Mouse (Mus musculus): ENCODE measurements around the gene Ctsw.
"Not testable (repeated sequence)": the region's sequence is repeated elsewhere in the genome, so short reads cannot be mapped to it uniquely, and the experiment has no call there.

Gene Ctsw

DNA sequence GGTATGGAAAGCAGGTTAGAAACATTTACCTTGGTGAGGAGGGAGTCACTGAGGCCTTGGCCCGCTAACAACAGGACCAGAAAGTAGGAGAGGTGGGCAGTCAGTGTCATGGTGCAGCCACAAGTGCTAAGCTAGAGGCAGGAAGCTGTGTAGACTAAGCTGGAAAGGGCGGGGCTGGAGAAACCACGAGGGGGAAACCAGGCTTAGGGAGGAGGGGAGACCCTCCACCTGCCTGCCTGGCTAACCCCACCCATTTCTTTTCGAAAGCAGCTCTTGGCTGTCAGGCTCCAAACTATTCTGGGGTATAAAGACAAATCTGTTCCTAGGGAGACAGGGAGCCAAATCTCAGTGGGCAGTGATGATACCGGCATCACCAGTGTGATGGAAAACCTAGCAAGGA, at the start of gene Ctsw:
Ctsw (minus strand) TSS at position 134 of the 400 bp plus-strand sequence.
- DNase-seq (ENCODE audit: low read depth): peak; percentile 63

DNA sequence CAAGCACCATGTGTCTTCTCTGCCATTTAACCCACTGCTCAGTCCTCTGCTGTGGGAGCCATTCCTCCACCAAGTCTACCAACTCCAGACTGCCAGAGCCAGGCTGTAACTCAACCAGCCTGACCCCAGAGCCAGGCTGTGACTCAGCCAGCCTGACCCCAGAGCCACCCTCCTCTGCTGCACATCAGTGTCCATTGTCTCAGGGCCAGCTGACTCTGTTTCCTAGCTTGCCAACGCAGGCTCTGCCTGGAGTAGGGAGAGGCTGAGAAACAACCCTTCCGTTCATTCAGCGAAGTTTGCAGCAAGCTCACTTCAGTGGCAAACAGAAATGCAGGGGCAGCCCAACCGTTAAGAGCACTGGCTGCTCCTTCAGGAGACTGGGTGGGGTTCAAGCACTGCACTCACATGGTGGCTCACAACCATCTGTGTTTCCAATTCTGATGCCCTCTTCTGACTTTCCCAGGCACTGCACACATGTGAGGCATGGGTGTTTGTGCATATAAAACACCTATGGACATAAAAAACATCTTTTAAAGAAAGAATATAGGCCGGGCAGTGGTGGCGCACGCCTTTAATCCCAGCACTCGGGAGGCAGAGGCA, 48.7 kb upstream of the Ctsw start:
- no peak for DNase-seq (ENCODE audit: low read depth)

GRCm38 (mm10) chr19:5515840-5516777, 47.8 kb upstream of the Ctsw start:
- no peak for DNase-seq (ENCODE audit: low read depth)

DNA sequence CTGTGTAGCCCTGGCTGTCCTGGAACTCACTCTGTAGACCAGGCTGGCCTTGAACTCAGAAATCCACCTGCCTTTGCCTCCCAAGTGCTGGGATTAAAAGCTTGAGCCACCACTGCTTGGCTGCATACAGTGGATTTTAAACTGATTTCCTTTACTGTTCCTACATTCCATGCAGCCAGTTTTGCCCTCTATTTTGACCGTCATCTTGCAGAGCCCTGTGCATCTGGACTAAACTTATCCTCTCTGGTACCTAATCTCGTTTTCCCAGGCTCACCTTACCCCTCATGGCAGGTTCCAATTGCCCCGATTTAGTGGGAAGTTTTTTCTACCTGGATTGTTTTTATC, 44.7 kb upstream of the Ctsw start:
- no peak for DNase-seq (ENCODE audit: low read depth)

DNA sequence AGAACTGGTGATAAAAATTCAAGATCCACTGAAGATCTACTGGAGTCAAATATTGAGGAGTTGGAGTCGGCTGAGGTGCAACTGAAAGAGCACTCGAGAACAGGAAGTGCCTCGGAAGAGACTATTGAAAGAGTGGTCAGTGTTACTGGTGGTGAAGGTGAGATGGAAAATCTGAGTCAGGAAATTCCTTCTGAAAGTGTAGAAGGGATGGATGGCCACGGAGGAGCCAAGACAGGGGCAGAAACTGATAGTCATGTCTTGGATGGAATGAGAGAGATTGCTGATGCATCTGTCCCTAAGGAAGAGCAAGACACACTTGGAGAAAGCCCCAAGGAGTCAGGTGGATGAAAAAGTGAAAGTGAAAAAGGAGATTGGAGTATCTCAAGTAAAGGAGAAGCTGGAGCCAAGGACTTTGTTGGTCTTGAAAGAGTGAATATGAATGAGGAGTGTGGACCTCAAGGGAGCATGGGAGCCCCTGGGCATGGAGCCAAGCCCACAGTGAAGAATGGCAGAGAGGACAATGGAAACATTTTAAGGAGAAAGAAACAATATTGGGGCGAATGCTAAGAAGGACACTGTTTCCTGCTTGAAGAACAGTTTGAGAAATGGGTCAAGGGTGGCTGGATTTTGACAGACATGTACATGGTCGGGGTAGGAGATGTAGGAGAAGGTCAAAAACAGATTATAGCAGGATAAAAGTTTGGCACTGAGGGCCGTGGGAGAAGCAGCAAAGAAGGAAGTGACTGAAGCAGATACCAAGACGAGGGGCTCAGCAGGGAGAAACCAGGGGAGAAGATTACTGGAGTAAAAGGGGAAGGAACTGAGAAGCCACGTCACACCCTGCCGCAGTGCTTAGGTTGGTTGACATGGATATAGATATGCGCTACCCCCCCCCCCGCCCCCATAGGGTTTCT, 44.0 kb upstream of the Ctsw start:
- DNase-seq (ENCODE audit: low read depth): peak; percentile 43

GRCm38 (mm10) chr19:5511074-5511632, 42.8 kb upstream of the Ctsw start:
- DNase-seq (ENCODE audit: low read depth): no peak

- peak; percentile 96 for DNase-seq (ENCODE audit: low read depth)
Observed at GRCm38 (mm10) chr19:5510031-5511026, 42.0 kb upstream of the Ctsw start, which contains the start of gene Snx32. Snx32 (minus strand) TSS chr19:5510538.

DNA sequence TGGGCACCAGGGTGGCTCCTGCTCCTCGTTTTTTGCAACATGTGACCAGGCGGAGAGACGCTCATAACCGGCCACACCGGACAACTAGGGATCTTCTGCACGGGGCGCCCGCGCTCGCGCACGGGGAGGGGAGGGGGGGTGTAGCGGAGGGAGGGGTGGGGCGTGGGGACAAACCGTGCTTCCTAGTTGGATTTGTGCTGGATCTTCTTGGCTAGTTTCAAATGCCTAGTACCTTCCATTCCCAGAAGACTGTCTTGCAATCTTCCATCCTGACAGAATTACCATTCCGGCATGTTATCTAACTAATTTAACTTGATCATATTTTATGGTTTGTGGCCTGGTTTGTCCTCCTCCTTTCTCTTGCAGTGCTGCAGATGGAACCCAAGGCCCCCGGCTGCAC, 35.4 kb upstream of the Ctsw start, which contains the start of gene 1700020D05Rik:
1700020D05Rik (minus strand) TSS at position 101 of the 400 bp plus-strand sequence.
- DNase-seq (ENCODE audit: low read depth): no peak

- DNase-seq (ENCODE audit: low read depth): no peak
Observed at GRCm38 (mm10) chr19:5500330-5500875, 32.1 kb upstream of the Ctsw start.

DNA sequence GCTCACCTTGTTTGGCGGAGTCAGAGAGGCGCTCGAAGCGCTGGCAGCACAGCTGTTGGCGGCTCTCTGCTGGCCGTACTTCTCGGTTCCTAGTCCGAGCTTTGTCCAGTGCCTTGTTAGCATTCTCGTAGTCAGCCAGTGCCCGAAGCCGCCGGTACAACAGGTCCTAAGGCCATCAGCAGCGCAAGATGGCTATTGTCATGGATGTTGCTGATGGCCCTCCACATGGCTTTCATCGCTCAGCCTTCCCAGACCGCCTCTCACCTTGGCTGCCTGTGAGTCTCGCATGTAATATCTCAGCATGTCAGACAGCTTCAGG, 27.7 kb upstream of the Ctsw start:
- DNase-seq (ENCODE audit: low read depth): no peak

GRCm38 (mm10) chr19:5495353-5496051, 27.2 kb upstream of the Ctsw start:
- DNase-seq (ENCODE audit: low read depth): no peak

- no peak for DNase-seq (ENCODE audit: low read depth)
Observed at GRCm38 (mm10) chr19:5494314-5494713, 26.0 kb upstream of the Ctsw start.

DNA sequence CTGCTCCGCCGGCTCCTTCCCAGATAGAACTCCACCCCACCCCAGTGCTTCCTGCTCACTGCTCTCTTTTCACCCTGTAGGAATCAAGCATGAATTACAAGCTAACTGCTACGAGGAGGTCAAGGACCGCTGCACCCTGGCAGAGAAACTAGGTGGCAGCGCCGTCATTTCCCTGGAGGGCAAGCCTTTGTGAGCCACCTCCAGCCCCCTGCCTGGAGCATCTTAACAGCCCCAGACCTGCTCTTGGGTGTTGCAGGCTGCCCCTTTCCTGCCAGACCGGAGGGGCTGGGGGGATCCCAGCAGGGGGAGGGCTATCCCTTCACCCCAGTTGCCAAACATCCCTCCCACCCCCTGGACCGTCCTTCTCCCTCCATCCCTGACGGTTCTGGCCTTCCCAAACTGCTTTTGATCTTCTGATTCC, 25.0 kb upstream of the Ctsw start:
- not testable (repeated sequence) for DNase-seq (ENCODE audit: low read depth)

- DNase-seq (ENCODE audit: low read depth): no peak
Observed at GRCm38 (mm10) chr19:5492641-5493040, 24.3 kb upstream of the Ctsw start.

DNA sequence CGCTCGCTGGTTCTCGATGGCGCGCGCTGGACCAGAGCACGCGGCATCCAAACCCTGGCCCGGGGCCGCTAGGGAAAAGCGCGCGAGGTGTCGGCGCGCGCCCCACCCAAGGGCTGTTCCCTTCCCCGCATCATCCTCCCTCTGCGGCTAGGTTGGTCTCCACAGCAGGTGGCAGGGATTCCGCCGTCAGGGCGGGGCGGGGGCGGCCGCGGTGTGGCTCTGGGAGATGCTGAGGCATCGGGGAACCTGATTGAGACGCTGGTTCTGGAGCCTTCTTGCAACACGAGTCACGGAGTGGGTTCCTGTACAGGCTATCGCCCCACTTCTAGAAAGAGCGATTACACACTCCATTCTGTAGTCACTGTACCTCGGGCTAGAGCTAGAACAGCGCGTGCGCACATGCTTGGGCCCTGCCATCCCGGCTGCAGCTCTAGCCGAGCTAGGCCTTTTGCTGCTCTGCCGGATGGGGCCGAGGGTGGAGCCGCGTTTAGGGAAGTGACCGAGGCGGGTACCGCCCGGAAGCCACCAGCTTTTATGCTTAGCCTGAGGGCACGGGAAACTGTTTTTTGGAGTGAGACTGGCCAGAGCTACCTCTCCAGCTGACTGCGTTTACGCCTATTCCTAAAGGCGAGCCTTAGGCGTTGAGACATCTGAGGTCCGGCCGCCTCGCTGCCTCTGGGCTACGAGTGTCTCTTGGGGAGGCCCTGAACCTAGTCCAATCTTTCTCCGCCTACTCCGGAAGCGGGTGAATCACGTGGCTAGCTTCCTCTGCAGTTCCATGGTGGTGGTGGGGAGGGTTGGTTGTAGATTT, 22.8 kb upstream of the Ctsw start:
- DNase-seq (ENCODE audit: low read depth): peak; percentile 92

- peak; percentile 95 for DNase-seq (ENCODE audit: low read depth)
Observed at GRCm38 (mm10) chr19:5490313-5490897, 22.1 kb upstream of the Ctsw start, which contains the start of gene Cfl1. Cfl1 (plus strand) TSS chr19:5490455.

- not testable (repeated sequence) for DNase-seq (ENCODE audit: low read depth)
Observed at GRCm38 (mm10) chr19:5489721-5490120, 21.4 kb upstream of the Ctsw start.

DNA sequence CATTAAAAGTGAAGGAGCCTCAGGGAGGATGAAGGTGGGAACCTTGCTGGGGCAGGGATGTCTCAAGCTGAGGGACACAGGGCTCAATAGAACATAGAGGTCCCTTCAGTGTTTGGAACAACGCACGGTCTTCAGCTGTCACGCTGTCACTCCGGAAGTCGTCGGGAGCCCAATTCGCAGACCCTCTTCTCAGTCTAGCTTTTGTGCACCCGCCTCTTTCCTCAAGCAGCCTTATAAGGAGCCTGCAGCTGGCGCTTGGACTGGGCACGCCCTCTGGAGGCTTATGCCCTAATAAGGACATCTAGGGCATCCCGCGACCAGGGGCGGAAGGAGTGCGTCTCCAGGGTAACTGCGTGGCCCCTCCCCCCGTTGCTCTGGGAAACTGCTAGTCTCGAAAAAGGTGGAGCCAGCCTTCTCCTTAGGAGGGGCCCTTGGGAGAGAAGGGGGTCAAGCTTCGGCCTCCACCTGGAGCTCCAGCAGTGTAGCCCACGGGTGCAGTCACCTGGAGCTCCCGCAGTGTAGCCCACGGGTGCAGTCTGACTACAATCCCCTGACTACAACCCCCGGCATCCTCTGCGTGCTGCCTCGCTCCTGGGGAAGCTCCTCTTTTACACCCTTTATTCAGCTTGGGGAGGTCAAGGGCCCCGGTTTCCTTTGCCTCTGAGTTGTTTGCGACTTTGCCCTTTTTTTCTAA, 20.7 kb upstream of the Ctsw start:
- DNase-seq (ENCODE audit: low read depth): peak; percentile 96
